Mouse (Mus musculus) embryonic stem cell, embryonic (primary cell): ENCODE data around the gene Cyld.
"Not testable (repeated sequence)": the region's sequence is repeated elsewhere in the genome, so short reads cannot be mapped to it uniquely, and the experiment has no call there.

Experiments used
- CTCF ChIA-PET, 4 experiments: fragments of 300-600 bp in 2 of 4; fragments of 350-600 bp in 2 of 4; sonication (Branson Sonifier 250); formaldehyde crosslinking; loops; one replicate each; lab custom pipeline; 2022; ENCODE audit warnings: inconsistent platforms in 2 of 4; lab: Charles Lee
- POLR2A ChIA-PET, 4 experiments: fragments of 300-600 bp in 2 of 4; fragments of 350-600 bp in 2 of 4; sonication (Branson Sonifier 250); formaldehyde crosslinking; loops; one replicate each; lab custom pipeline; 2022; ENCODE audit warnings: antibody characterized with exemption in 4 of 4, inconsistent platforms in 1 of 4; lab: Charles Lee

Cyld gene

DNA sequence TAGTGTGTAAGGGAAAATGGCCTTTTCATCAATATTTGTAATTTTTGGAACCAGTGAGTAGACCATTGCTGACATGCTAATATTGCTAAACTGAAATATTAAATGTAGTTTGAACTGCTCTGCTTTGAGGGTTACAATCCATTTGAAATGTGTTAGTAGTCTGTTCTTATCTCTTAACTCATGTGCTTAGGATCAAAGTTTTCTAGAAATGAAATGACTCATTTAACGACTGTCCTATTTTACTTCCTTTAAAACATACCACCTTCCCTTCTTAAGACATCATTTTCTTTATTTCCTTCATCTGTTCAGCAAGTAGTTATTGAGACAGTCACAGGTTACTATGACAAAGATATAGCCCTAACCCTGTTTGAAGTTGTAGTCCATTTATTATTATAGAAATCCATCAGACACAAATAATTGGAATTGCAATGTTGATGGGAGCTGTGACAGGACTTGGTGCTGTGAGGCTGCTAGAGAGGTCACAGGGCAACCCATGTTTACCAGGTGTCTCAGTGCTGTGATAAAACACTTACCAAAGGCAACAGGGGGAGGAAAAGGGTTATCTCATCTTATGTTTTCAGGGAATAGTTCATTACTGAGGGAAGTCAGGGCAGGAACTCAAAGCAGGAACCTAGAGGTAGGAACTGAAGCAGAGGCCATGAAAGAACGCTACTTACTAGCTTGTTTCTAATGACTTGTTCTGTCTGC is 26.6 kb downstream of the Cyld start:
- CTCF ChIA-PET = no interaction called here
- POLR2A ChIA-PET = no interaction called here

- CTCF ChIA-PET = interaction anchor here (0.5 to 2.9 kb wide), 53 partner anchors 10 to 1030 kb away, joined by 3 to 33 read pairs (median 4); partner anchors contain the start of gene Adcy7 (in 1 of the 4)
Observed at GRCm38 (mm10) chr8:88755175-88755791, 58.5 kb downstream of the Cyld start.

DNA sequence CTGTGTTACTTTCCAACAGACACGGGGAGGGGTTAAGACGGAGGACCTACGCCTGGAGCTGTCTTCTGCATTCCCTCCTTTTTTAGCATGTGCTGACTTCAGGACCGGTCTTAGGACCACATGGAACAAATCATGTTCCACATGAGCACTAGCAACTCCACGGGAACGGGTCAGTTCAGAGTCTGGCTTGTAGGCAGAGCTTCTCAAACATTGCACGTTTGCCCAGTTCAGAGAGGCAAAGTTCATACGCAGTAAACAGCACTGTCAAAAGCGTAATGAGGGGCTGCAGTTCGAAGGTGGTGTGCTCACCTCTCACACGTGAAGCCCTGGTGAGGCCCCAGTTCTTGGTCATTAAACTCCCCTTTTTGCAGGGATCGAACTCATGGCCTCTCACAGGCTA is 65.2 kb downstream of the Cyld start:
- CTCF ChIA-PET = no interaction called here
- POLR2A ChIA-PET = interaction anchor here in 1 of 4 experiments (0.6 kb wide), 1 partner anchor 158 kb away, joined by 3 read pairs; no protein-coding TSS in a partner anchor

More at GRCm38 (mm10) chr8:88755175-88755791, 58.5 kb downstream of the Cyld start:
- POLR2A ChIA-PET = interaction anchor here in 3 of 4 experiments (0.5 to 1.2 kb wide), 5 partner anchors 16 to 1600 kb away, joined by 3 to 5 read pairs (median 3); no protein-coding TSS in a partner anchor

- CTCF ChIA-PET = no interaction called here
- POLR2A ChIA-PET = interaction anchor here in 1 of 4 experiments (1.2 kb wide), 1 partner anchor 16 kb away, joined by 3 read pairs; no protein-coding TSS in a partner anchor
Observed at GRCm38 (mm10) chr8:88771241-88771640, 74.4 kb downstream of the Cyld start.

- CTCF ChIA-PET = interaction anchor here in 1 of 4 experiments (0.5 kb wide), 1 partner anchor 591 kb away, joined by 3 read pairs; no protein-coding TSS in a partner anchor
- POLR2A ChIA-PET = interaction anchor here in 2 of 4 experiments (0.6 to 1.3 kb wide), 2 partner anchors 175 to 227 kb away, joined by 3 read pairs; no protein-coding TSS in a partner anchor
Observed at GRCm38 (mm10) chr8:88774593-88775297, 77.9 kb downstream of the Cyld start.

- POLR2A ChIA-PET = interaction anchor here in 2 of 4 experiments (0.6 to 1.3 kb wide), 2 partner anchors 175 to 227 kb away, joined by 3 read pairs; no protein-coding TSS in a partner anchor
- CTCF ChIA-PET = interaction anchor here in 1 of 4 experiments (0.5 kb wide), 1 partner anchor 592 kb away, joined by 3 read pairs; no protein-coding TSS in a partner anchor
Observed at GRCm38 (mm10) chr8:88775298-88775646, 78.4 kb downstream of the Cyld start.

DNA sequence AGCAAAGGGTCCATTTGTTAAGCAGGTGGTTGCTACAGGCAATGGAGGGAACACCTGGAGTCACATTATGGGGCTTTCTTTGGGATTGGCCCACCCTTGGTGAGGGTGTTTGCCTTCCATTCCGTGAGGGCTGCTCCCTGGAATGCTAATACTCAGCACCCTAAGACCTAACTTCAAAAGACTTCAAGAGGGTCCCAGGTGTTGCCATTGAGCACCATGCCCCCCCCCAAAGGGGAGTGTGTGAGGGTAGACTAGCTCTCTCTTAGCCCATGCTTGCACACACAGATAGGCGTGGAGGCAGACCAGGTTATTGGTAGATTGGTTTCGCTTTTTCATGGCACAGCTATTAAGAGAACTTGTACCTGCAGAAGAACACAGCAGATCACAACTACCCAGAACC is 83.3 kb downstream of the Cyld start:
- ChIA-PET CTCF (interaction anchor here in 1 of 4 experiments (0.6 kb wide), 1 partner anchor 121 kb away, joined by 3 read pairs; no protein-coding TSS in a partner anchor), POLR2A (interaction anchor here in 1 of 4 experiments (1.4 kb wide), 1 partner anchor 170 kb away, joined by 3 read pairs; no protein-coding TSS in a partner anchor)

- ChIA-PET POLR2A (interaction anchor here in 1 of 4 experiments (1.4 kb wide), 1 partner anchor 169 kb away, joined by 3 read pairs; no protein-coding TSS in a partner anchor), CTCF (no interaction called here)
Observed at GRCm38 (mm10) chr8:88781283-88781682, 84.5 kb downstream of the Cyld start.

DNA sequence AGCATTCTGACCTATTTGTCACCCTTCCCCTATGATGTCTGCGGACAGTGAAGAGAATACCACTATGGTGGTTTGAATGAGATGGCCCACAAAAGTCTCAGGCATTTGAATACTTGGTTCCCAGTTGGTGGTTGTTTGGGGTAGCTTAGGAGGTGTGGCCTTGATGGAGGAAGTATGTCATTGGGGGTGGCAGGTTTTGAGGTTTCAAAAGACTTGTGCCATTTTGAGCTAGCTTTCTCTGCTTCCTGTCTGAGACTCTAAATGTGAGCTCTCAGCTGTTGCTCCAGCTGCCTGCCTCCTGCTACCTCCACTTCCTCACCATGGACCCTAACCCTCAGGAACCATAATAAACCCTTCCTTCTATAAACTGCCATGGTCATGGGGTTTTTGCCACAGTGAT is 86.9 kb downstream of the Cyld start:
- POLR2A ChIA-PET = interaction anchor here in 1 of 4 experiments (0.6 kb wide), 1 partner anchor 273 kb away, joined by 3 read pairs; no protein-coding TSS in a partner anchor
- CTCF ChIA-PET = interaction anchor here in 1 of 4 experiments (0.6 kb wide), 1 partner anchor 1882 kb away, joined by 4 read pairs; no protein-coding TSS in a partner anchor

GRCm38 (mm10) chr8:88788335-88788734 is 91.5 kb downstream of the Cyld start:
- POLR2A ChIA-PET, CTCF ChIA-PET: not testable (repeated sequence)

GRCm38 (mm10) chr8:88792691-88793323 is 96.0 kb downstream of the Cyld start:
- POLR2A ChIA-PET = no interaction called here
- CTCF ChIA-PET = no interaction called here

GRCm38 (mm10) chr8:88793324-88793722 is 96.5 kb downstream of the Cyld start:
- ChIA-PET CTCF (no interaction called here), POLR2A (no interaction called here)

DNA sequence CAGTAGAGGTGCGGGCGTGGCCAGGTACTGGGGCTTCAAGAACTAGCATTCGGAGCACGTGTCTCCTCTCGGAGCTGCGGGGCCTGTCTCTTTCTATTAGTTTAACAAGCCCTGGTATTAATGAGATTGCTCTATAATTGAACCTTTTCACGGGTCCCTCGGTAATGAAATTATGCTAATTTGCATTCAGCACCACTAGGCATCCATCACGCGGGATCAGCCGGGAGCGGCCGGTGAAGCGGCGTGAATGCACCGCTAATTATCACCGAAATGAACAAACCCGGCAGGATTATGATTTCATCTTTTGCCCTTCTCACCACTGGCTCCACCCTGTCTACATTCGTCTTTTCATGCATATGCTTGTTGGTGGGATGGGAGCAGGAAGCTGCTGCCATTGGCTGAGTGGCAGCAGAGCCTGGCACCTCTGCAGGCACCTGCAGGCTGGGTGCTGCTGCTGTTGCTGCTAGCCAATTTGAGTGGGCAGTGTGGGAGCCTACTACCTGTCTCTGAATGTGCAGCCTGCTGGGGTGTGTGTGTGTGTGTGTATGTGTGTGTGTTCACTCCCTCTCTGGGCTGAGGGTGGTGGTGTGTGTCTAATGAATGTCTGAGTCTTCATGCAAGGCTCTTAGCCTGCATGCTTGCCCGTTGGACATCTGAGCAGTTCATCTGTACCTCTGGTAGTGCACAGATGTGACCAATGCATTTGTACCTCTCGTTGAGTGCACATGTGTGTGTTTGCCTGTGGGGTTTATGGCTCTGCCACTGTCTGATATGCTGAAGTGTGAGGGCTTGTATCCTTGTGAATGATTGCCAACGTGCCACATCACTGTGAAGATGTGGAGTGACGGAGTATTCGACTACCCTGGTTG is 97.2 kb downstream of the Cyld start:
- CTCF ChIA-PET = interaction anchor here in 1 of 4 experiments (0.5 to 0.9 kb wide), 2 partner anchors 39 to 378 kb away, joined by 3 read pairs; no protein-coding TSS in a partner anchor
- POLR2A ChIA-PET = no interaction called here

DNA sequence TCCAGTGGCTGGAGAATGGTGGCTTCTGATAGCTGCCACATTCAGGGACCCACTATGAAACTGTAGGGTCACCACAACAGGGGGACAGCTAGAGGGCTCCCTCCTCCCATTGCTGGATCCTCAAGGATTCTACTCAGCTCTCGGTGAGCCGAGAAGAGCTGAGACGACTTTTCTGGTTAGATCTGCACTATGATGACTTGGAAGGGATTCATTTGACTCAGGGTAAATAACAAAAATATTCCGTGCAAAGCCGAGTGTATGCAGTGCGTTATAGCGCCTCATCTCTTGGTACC is 97.7 kb downstream of the Cyld start:
- ChIA-PET POLR2A (interaction anchor here in 1 of 4 experiments (0.6 kb wide), 2 partner anchors 65 to 245 kb away, joined by 3 read pairs; no protein-coding TSS in a partner anchor), CTCF (interaction anchor here in 1 of 4 experiments (0.5 to 0.9 kb wide), 2 partner anchors 40 to 377 kb away, joined by 3 read pairs; no protein-coding TSS in a partner anchor)

DNA sequence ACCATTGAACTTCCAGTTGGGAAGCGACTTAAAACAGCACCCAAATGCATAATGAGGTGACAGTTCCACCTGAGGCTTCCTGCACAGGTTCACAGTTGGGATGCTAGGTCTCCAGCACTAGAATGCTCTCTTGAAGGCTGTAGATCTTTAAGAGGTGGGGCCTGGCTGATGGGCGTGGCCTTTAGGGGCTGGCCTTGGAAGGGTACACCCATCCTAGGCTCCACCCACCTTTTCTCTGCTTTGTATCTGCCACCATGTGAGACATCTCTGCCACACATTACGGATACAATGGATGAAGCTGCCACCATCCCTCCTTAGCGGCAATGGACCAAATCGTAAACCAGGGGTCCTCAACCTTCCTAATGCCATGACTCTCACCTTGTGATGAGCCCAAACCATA is 99.1 kb downstream of the Cyld start:
- ChIA-PET CTCF (no interaction called here), POLR2A (no interaction called here)

GRCm38 (mm10) chr8:88796651-88797050 is 99.8 kb downstream of the Cyld start:
- ChIA-PET CTCF (no interaction called here), POLR2A (interaction anchor here in 1 of 4 experiments (0.5 kb wide), 1 partner anchor 303 kb away, joined by 4 read pairs; no protein-coding TSS in a partner anchor)
